Mouse (Mus musculus): ENCODE measurements around the gene Gpr171. TPM values are rescaled to one million over a fixed set of nuclear protein-coding genes. Genes with fewer than 3 reads are reported as not detected.
"Not testable (repeated sequence)": the region's sequence is repeated elsewhere in the genome, so short reads cannot be mapped to it uniquely, and the experiment has no call there.

The Gpr171 gene
- polyA plus RNA-seq, 1 experiment from 2014 or later = 1.2 TPM

DNA sequence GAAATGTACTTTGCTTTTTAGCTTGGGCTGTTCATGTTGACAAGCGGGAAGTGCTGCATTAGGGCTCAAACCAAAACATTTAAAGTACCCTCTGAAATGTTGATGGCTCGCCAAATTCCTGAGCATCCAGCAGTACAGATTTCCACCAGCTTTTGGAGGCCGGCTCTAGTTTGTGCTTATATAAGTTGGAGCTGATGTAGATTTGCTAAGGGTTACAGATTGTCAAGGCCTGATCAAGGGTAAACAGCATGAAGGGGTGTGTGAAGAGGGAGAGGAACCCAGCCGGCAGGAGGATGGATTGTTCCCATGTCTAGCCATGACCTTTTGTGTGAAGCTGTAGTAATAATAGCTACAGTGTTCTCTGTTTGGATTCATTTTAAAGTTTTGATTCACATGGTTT, 29.5 kb upstream of the Gpr171 start:
- 92% methylated on average over 4 of the region's 4 CpGs for WGBS
- no peaks in the 10 kb centered on the region for H3K4me1 ChIP-seq (replicated peaks)
- no peak overlapping the region for H3K4me3 ChIP-seq (replicated peaks)
- H3K27ac ChIP-seq = no peak overlapping the region
- no peak overlapping the region for H3K4me2 ChIP-seq (replicated peaks)
- H3K9me3 ChIP-seq = no peaks in the 10 kb centered on the region
- H3K27me3 ChIP-seq = no peaks in the 10 kb centered on the region
- H3K36me3 ChIP-seq = no peaks in the 10 kb centered on the region
- no peak for ATAC-seq
- H3K9ac ChIP-seq (replicated peaks) = no peak overlapping the region

DNA sequence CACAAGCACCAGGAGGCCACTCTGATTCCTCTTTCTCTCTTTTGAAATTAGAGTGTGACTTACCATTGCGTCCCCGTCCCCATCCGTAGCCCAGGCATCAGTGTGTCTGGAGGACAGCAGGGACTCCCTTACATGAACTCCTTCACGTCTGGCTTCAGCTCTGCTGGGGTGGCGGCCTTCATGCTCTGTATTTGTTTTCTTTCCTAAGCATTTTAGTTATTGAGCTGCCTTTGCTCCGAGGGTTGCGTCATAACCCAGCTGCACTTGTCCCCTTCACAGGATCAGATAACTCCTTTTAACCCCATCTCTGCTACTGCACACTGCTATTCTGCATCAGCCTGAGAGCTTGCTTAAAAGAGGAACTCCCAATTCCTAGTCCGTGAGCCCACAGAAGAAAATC, 28.8 kb upstream of the Gpr171 start:
- H3K4me3 ChIP-seq (replicated peaks) = no peak overlapping the region
- H3K27ac ChIP-seq = no peak overlapping the region
- no peaks in the 10 kb centered on the region for H3K4me1 ChIP-seq (replicated peaks)
- no peaks in the 10 kb centered on the region for H3K36me3 ChIP-seq
- ATAC-seq = no peak
- H3K27me3 ChIP-seq = no peaks in the 10 kb centered on the region
- WGBS = 72% methylated on average over 8 of the region's 8 CpGs
- no peaks in the 10 kb centered on the region for H3K9me3 ChIP-seq
- H3K9ac ChIP-seq (replicated peaks) = no peak overlapping the region
- H3K4me2 ChIP-seq (replicated peaks) = no peak overlapping the region

DNA sequence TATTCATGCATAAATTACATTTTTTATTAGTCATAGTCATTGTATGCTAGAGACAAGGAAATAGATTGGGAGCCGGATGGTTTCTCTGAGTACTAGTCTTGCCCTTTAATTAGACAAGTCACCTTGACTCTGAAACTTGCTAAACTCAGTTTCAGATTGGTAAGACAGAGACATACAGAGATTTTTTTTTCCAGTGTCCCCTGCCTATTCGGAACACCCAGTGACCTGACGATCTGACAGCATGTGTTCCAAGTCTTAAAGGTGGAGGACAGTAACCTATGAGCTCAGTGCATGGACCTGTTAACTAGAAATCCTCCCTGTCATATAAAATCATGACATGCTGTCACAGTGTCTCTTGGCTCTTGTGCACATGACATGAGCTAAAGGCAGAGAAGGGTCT, 27.9 kb upstream of the Gpr171 start:
- Histone ChIP-seq H3K27ac (no peak overlapping the region), H3K9me3 (no peaks in the 10 kb centered on the region), H3K4me2 (replicated peaks) (no peak overlapping the region), H3K4me3 (replicated peaks) (no peak overlapping the region), H3K9ac (replicated peaks) (no peak overlapping the region), H3K36me3 (no peaks in the 10 kb centered on the region), H3K27me3 (no peaks in the 10 kb centered on the region), H3K4me1 (replicated peaks) (no peaks in the 10 kb centered on the region)
- 88% methylated on average over 3 of the region's 3 CpGs for WGBS
- no peak for ATAC-seq

DNA sequence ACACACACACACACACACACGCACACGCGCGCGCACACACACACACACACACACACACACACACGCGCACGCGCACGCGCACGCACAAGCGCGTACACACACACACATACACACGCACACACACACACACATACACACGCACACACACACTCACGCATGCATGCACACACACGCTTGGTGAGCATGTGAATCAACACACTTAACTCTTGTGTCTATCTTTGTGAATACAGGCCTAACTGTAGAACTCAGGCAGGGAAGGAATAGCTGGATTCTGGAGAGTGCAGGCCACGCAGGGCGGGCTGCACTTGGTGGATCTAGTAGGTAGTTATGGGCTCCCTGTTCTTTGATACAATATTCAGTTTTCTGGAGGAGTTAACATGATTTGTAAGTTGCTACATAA, 27.1 kb upstream of the Gpr171 start:
- H3K36me3 ChIP-seq = no peaks in the 10 kb centered on the region
- H3K4me2 ChIP-seq (replicated peaks) = no peak overlapping the region
- H3K9me3 ChIP-seq = no peaks in the 10 kb centered on the region
- H3K4me3 ChIP-seq (replicated peaks) = no peak overlapping the region
- ATAC-seq = no peak
- WGBS = 92% methylated on average over 20 of the region's 20 CpGs
- no peak overlapping the region for H3K27ac ChIP-seq
- no peaks in the 10 kb centered on the region for H3K4me1 ChIP-seq (replicated peaks)
- no peaks in the 10 kb centered on the region for H3K27me3 ChIP-seq
- H3K9ac ChIP-seq (replicated peaks) = no peak overlapping the region

DNA sequence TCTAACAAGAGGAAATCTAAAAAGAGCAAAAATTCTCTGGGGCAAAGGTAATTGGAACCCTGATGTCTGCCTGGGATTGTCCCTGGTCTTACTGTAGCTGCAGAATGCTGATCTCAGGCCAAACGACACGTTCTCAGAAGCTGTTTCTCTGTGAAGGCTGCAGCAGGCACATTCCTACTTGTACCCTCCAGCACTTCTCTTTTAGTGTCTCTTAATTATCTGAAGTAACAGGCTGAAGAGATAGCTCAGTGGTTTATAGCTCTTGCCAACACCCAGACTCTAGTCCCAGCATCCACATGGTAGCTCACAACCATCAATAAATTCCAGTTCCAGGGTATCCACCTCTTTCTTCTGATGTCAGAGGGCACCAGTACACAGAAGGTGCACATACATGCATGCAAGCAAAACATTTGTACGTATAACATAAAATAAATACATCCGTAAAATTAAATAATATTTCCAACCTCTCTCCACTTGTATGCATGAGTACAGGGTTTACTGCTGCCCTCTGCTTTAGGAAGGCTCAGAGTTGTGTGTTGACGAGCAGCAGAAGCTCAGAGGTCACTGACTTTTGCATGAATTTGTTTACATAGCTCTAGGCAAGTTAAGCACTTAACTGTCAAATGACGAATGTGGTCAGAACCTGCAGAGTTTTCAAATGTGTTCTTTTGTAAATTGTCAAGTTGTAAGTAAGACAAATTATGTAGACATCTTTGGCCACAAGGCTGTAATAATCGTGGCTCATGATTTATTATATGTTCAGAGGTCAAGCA, 24.3 kb upstream of the Gpr171 start:
- 75% methylated on average over 7 of the region's 7 CpGs for WGBS
- H3K36me3 ChIP-seq = no peaks in the 10 kb centered on the region
- no peaks in the 10 kb centered on the region for H3K27me3 ChIP-seq
- H3K4me2 ChIP-seq (replicated peaks) = no peak overlapping the region
- no peaks in the 10 kb centered on the region for H3K9me3 ChIP-seq
- no peak overlapping the region for H3K27ac ChIP-seq
- no peak overlapping the region for H3K9ac ChIP-seq (replicated peaks)
- H3K4me3 ChIP-seq (replicated peaks) = no peak overlapping the region
- no peak for ATAC-seq
- H3K4me1 ChIP-seq (replicated peaks) = 0 out of 2 replicates have a peak, but pooled peaks cover 6% of the 10 kb centered on the region

DNA sequence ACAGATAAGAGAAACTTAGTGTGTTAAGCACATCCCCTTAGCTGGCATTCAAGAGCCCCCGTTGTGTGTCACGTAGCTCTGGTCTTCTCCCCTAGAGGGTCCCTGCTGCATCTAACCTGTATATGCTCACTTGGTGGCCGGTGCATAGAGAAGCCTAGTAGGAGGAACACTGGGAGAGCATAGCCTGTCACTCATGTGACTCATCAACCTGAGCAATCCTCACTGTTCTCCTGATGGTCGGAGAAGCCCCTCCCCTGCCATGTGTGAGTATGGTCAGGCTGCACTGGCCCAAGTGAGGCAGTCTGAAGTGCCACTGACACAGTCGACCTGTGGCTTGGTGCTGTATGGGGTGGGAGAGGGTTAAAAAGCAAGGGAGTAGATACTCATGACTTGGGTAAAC, 23.4 kb upstream of the Gpr171 start:
- ATAC-seq = no peak
- no peaks in the 10 kb centered on the region for H3K9me3 ChIP-seq
- 80% methylated on average over 5 of the region's 5 CpGs for WGBS

DNA sequence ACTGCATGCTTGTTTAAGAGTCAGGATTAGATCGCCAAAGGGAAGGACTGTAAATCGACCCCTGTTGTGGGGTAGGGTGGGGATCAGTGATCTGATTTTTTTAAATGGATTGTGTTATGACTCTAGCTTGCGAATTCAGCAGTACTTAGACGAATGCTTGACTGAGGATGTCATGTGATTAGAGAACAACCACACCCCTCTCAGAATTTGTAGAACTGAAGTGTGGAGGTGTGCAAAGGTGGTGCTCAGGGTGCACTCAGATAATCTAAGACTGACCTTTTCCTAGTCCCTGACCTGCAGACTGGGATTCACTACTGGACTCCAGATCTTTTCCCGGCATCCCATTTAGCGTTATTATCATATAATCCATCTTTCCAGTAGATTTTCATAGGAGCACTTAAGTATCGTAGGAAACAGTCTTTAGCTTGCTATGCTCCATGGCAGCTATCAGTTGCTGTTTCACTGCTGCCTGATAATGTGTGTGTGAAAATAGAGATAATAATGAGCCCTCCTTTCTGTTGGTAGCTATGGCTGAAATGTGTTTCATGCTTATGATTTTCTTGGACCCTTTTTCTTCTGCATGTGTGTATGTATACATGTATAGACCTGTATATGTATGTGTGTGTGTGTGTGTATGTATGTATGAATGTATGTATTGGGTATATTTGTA, 20.3 kb upstream of the Gpr171 start:
- no peaks in the 10 kb centered on the region for H3K36me3 ChIP-seq
- H3K9ac ChIP-seq (replicated peaks) = no peak overlapping the region; the same call in 1 of the 2 replicates
- 71% methylated on average over 7 of the region's 7 CpGs for WGBS
- no peak for ATAC-seq
- H3K9me3 ChIP-seq = no peaks in the 10 kb centered on the region
- H3K4me2 ChIP-seq (replicated peaks) = no peak overlapping the region
- no peak overlapping the region for H3K27ac ChIP-seq
- no peak overlapping the region for H3K4me3 ChIP-seq (replicated peaks)
- H3K27me3 ChIP-seq = no peaks in the 10 kb centered on the region
- H3K4me1 ChIP-seq (replicated peaks) = 0 out of 2 replicates have a peak, but pooled peaks cover 6% of the 10 kb centered on the region

More for the DNA sequence above, 23.4 kb upstream of the Gpr171 start:
- H3K27ac ChIP-seq = no peak overlapping the region
- no peaks in the 10 kb centered on the region for H3K36me3 ChIP-seq
- H3K4me1 ChIP-seq (replicated peaks) = 0 out of 2 replicates have a peak, but pooled peaks cover 6% of the 10 kb centered on the region
- no peak overlapping the region for H3K4me2 ChIP-seq (replicated peaks)
- H3K4me3 ChIP-seq (replicated peaks) = no peak overlapping the region
- no peaks in the 10 kb centered on the region for H3K27me3 ChIP-seq
- H3K9ac ChIP-seq (replicated peaks) = no peak overlapping the region

DNA sequence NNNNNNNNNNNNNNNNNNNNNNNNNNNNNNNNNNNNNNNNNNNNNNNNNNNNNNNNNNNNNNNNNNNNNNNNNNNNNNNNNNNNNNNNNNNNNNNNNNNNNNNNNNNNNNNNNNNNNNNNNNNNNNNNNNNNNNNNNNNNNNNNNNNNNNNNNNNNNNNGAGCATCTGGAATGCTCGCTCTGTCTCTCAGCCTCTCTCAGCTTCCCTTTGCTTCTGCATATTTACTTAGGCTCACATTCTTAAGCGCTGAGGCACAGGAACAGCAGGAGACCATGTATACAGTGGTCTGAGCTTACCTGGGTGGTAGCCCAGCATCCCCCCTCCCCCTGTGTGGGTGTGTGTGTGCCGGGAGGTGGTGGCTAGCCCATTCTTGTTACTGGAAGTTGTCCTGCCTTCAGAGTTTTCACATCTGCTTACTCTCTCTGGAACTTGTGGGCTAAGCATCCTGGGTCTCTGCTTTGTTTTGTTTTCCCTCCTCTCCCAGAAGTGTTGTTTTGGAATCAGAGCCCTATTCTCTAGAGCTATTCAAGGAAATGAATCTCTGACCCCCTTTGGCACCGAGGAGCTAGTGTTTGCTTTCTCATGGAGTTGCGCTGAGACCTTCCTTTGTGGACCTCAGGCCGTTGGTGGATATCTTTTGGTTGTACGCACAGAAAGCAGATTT, 19.6 kb upstream of the Gpr171 start:
- ATAC-seq = peak; percentile 59
- 31% methylated on average over 7 of the region's 7 CpGs for WGBS
- Histone ChIP-seq H3K36me3 (no peaks in the 10 kb centered on the region), H3K4me1 (replicated peaks) (0 out of 2 replicates have a peak, but pooled peaks cover 6% of the 10 kb centered on the region), H3K4me3 (replicated peaks) (no peak overlapping the region), H3K27ac (0 out of 2 replicates have a peak overlapping the region, but pooled peaks have one; percentile 7), H3K4me2 (replicated peaks) (no peak overlapping the region), H3K9ac (replicated peaks) (no peak overlapping the region; the same call in 1 of the 2 replicates), H3K27me3 (no peaks in the 10 kb centered on the region), H3K9me3 (no peaks in the 10 kb centered on the region)

DNA sequence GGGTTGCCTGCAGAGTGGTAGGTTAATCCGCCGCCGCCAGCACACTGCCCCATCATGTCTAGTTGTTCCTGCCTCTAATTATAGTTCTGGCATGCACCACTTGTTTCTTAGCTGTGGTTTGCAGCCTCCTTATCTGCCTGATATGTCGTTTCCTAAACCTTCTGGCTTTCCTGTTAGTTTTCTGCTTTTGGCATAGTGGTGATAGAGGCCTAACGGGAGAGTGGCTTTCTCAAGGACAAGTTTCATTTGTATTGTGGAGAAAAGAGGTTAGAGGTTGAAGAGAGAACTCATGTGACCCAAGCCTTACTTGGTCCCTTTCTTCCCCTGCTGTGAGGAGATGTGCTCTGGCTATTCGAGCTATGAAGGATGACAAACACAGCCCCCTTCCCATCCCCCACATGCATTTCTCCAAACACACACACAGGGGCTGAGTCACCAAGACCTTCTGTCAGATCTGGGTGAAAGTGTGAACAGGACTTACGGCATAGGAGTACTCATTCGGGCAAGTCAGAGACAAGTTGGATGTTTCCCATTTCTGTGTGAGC, 12.4 kb upstream of the Gpr171 start:
- no peak for ATAC-seq
- no peaks in the 10 kb centered on the region for H3K9me3 ChIP-seq
- H3K36me3 ChIP-seq = peaks cover 7% of the 10 kb centered on the region; the same call in 1 of the 2 replicates
- H3K9ac ChIP-seq (replicated peaks) = no peak overlapping the region
- no peak overlapping the region for H3K27ac ChIP-seq
- H3K27me3 ChIP-seq = no peaks in the 10 kb centered on the region
- H3K4me2 ChIP-seq (replicated peaks) = no peak overlapping the region
- H3K4me1 ChIP-seq (replicated peaks) = no peaks in the 10 kb centered on the region
- H3K4me3 ChIP-seq (replicated peaks) = no peak overlapping the region
- WGBS = 85% methylated on average over 8 of the region's 8 CpGs

DNA sequence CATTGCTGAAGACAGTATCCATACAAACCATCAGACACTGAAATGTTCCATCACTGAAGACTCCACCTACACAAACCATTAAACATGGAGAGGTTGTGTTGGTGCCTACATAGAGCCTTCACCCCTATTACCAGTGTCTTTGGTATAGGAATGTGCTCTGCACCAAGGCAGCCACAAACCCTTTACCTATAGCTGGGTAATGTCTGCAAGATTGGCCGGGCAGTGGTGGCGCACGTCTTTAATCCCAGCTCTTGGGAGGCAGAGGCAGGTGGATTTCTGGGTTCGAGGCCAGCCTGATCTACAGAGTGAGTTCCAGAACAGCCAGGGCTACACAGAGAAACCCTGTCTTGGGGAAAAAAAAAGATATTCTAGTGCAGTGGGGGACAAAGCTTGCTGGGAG, 11.7 kb upstream of the Gpr171 start:
- 97% methylated on average over 4 of the region's 4 CpGs for whole genome bisulfite sequencing
- not testable (repeated sequence) for H3K36me3 ChIP-seq; ATAC-seq; H3K4me3 ChIP-seq (replicated peaks); H3K4me2 ChIP-seq (replicated peaks); H3K9ac ChIP-seq (replicated peaks); H3K27ac ChIP-seq; H3K4me1 ChIP-seq (replicated peaks); H3K9me3 ChIP-seq; H3K27me3 ChIP-seq

DNA sequence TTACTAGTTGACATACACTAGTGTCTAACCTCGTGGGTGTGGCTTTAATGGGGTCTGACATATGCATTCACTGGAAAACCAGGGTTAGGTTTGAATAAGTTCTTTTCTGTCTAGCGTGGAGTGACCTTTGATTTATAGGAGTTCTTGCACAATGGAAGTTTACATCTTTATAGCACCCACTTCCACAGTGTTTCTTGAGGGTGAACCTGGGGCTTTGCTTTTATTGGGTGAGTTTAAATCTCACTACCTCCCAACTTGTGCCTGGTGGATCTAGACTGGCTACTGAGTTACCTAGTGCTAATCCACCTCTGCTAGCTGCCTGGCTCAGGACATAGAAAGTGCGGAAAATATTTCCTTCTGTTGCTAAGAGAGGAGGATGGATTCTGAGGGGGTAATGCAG, 10.3 kb upstream of the Gpr171 start:
- no peak overlapping the region for H3K4me3 ChIP-seq (replicated peaks)
- H3K9me3 ChIP-seq = no peaks in the 10 kb centered on the region
- no peak overlapping the region for H3K9ac ChIP-seq (replicated peaks)
- no peak overlapping the region for H3K4me2 ChIP-seq (replicated peaks)
- WGBS = 85% methylated on average over 3 of the region's 3 CpGs
- H3K4me1 ChIP-seq (replicated peaks) = 0 out of 2 replicates have a peak, but pooled peaks cover 2% of the 10 kb centered on the region
- H3K27me3 ChIP-seq = no peaks in the 10 kb centered on the region
- no peak overlapping the region for H3K27ac ChIP-seq
- peaks cover 7% of the 10 kb centered on the region; the same call in 1 of the 2 replicates for H3K36me3 ChIP-seq
- no peak for ATAC-seq

DNA sequence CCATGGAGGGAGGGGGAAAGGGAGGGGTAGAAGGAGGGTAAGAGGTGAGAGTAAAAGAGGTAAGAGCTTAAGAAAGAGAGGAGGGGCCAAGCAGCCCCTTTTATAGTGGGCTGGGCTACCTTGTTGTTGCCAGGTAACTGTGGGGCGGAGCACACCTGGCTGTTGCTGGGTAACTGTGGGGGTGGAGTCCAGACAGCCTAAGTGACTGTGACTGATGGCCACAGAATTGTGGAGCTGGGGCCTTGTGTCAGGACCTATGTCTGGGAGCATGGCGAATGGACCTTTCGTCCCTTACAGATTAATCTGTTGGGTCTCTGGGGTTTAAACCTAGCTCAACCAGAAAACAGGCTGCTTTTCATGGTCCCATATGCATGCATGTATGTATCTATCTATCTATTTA, 8.2 kb upstream of the Gpr171 start:
- not testable (repeated sequence) for H3K27me3 ChIP-seq; H3K9ac ChIP-seq (replicated peaks); H3K27ac ChIP-seq; H3K4me1 ChIP-seq (replicated peaks); H3K4me2 ChIP-seq (replicated peaks); H3K9me3 ChIP-seq; H3K4me3 ChIP-seq (replicated peaks); H3K36me3 ChIP-seq
- 87% methylated on average over 3 of the region's 3 CpGs for WGBS
- peak; percentile 50; the same call in 1 of the 2 replicates for ATAC-seq
